Mouse (Mus musculus): ENCODE results near the gene Ddx25.

Gene Ddx25

GRCm38 (mm10) chr9:35558257-35559008 is at the start of gene Ddx25, which contains the start of gene Pus3:
Gene Ddx25 (minus strand): TSS chr9:35558528.
Gene Pus3 (plus strand): TSS chr9:35558595.
- Histone ChIP-seq H3K36me3 (ENCODE audit: control insufficient read depth, insufficient read depth, low read length, poor library complexity, severe bottlenecking) (0 out of 2 replicates have a peak, but pooled peaks cover 3% of the 10 kb centered on the region), H3K27me3 (ENCODE audit: control insufficient read depth, insufficient read depth, low read length, poor library complexity, severe bottlenecking) (no peaks in the 10 kb centered on the region; the same call in 1 of the 2 replicates)
- DNase-seq (ENCODE audit: low read depth, low spot score): peak; percentile 44

GRCm38 (mm10) chr9:35607647-35608405 is 49.5 kb upstream of the Ddx25 start:
- DNase-seq (ENCODE audit: low read depth, low spot score): no peak
- no peaks in the 10 kb centered on the region for H3K27me3 ChIP-seq (ENCODE audit: control insufficient read depth, insufficient read depth, low read length, poor library complexity, severe bottlenecking)
- no peaks in the 10 kb centered on the region for H3K36me3 ChIP-seq (ENCODE audit: control insufficient read depth, insufficient read depth, low read length, poor library complexity, severe bottlenecking)

- H3K36me3 ChIP-seq (ENCODE audit: control insufficient read depth, insufficient read depth, low read length, poor library complexity, severe bottlenecking): no peaks in the 10 kb centered on the region
- DNase-seq (ENCODE audit: low read depth, low spot score): peak; percentile 8
- H3K27me3 ChIP-seq (ENCODE audit: control insufficient read depth, insufficient read depth, low read length, poor library complexity, severe bottlenecking): no peaks in the 10 kb centered on the region
Measured at GRCm38 (mm10) chr9:35592903-35593302, 34.6 kb upstream of the Ddx25 start.

GRCm38 (mm10) chr9:35587674-35588073 is 29.3 kb upstream of the Ddx25 start:
- DNase-seq (ENCODE audit: low read depth, low spot score): no peak
- no peaks in the 10 kb centered on the region for H3K36me3 ChIP-seq (ENCODE audit: control insufficient read depth, insufficient read depth, low read length, poor library complexity, severe bottlenecking)
- H3K27me3 ChIP-seq (ENCODE audit: control insufficient read depth, insufficient read depth, low read length, poor library complexity, severe bottlenecking): no peaks in the 10 kb centered on the region

GRCm38 (mm10) chr9:35574416-35574815 is 16.1 kb upstream of the Ddx25 start:
- no peak for DNase-seq (ENCODE audit: low read depth, low spot score)
- no peaks in the 10 kb centered on the region; the same call in 1 of the 2 replicates for H3K27me3 ChIP-seq (ENCODE audit: control insufficient read depth, insufficient read depth, low read length, poor library complexity, severe bottlenecking)
- no peaks in the 10 kb centered on the region for H3K36me3 ChIP-seq (ENCODE audit: control insufficient read depth, insufficient read depth, low read length, poor library complexity, severe bottlenecking)

- peak; percentile 7 for DNase-seq (ENCODE audit: low read depth, low spot score)
- no peaks in the 10 kb centered on the region; the same call in 1 of the 2 replicates for H3K27me3 ChIP-seq (ENCODE audit: control insufficient read depth, insufficient read depth, low read length, poor library complexity, severe bottlenecking)
- no peaks in the 10 kb centered on the region; the same call in 1 of the 2 replicates for H3K36me3 ChIP-seq (ENCODE audit: control insufficient read depth, insufficient read depth, low read length, poor library complexity, severe bottlenecking)
Measured at GRCm38 (mm10) chr9:35570663-35571062, 12.3 kb upstream of the Ddx25 start.

GRCm38 (mm10) chr9:35569571-35570534 is 11.5 kb upstream of the Ddx25 start, which contains the start of the genes Pate2 and Hyls1:
Gene Pate2 (plus strand): TSS chr9:35570284.
Gene Hyls1 (minus strand): TSS chr9:35570398.
- no peaks in the 10 kb centered on the region; the same call in 1 of the 2 replicates for H3K27me3 ChIP-seq (ENCODE audit: control insufficient read depth, insufficient read depth, low read length, poor library complexity, severe bottlenecking)
- H3K36me3 ChIP-seq (ENCODE audit: control insufficient read depth, insufficient read depth, low read length, poor library complexity, severe bottlenecking): peaks cover 4% of the 10 kb centered on the region
- DNase-seq (ENCODE audit: low read depth, low spot score): peak; percentile 98

- DNase-seq (ENCODE audit: low read depth, low spot score): no peak
Measured at GRCm38 (mm10) chr9:35567995-35568394, 9.7 kb upstream of the Ddx25 start.

GRCm38 (mm10) chr9:35564536-35565240 is 6.4 kb upstream of the Ddx25 start:
- H3K27me3 ChIP-seq (ENCODE audit: control insufficient read depth, insufficient read depth, low read length, poor library complexity, severe bottlenecking): no peaks in the 10 kb centered on the region
- peaks cover 11% of the 10 kb centered on the region for H3K36me3 ChIP-seq (ENCODE audit: control insufficient read depth, insufficient read depth, low read length, poor library complexity, severe bottlenecking)
- no peak for DNase-seq (ENCODE audit: low read depth, low spot score)

More at GRCm38 (mm10) chr9:35567995-35568394, 9.7 kb upstream of the Ddx25 start:
- Histone ChIP-seq H3K27me3 (ENCODE audit: control insufficient read depth, insufficient read depth, low read length, poor library complexity, severe bottlenecking) (no peaks in the 10 kb centered on the region; the same call in 1 of the 2 replicates), H3K36me3 (ENCODE audit: control insufficient read depth, insufficient read depth, low read length, poor library complexity, severe bottlenecking) (peaks cover 8% of the 10 kb centered on the region)

GRCm38 (mm10) chr9:35561583-35561982 is 3.3 kb upstream of the Ddx25 start:
- DNase-seq (ENCODE audit: low read depth, low spot score): no peak
- H3K36me3 ChIP-seq (ENCODE audit: control insufficient read depth, insufficient read depth, low read length, poor library complexity, severe bottlenecking): peaks cover 11% of the 10 kb centered on the region
- no peaks in the 10 kb centered on the region for H3K27me3 ChIP-seq (ENCODE audit: control insufficient read depth, insufficient read depth, low read length, poor library complexity, severe bottlenecking)

- Histone ChIP-seq H3K36me3 (ENCODE audit: control insufficient read depth, insufficient read depth, low read length, poor library complexity, severe bottlenecking) (peaks cover 11% of the 10 kb centered on the region), H3K27me3 (ENCODE audit: control insufficient read depth, insufficient read depth, low read length, poor library complexity, severe bottlenecking) (no peaks in the 10 kb centered on the region)
- DNase-seq (ENCODE audit: low read depth, low spot score): no peak
Measured at GRCm38 (mm10) chr9:35561076-35561475, 2.7 kb upstream of the Ddx25 start.

- Histone ChIP-seq H3K27me3 (ENCODE audit: control insufficient read depth, insufficient read depth, low read length, poor library complexity, severe bottlenecking) (no peaks in the 10 kb centered on the region; the same call in 1 of the 2 replicates), H3K36me3 (ENCODE audit: control insufficient read depth, insufficient read depth, low read length, poor library complexity, severe bottlenecking) (0 out of 2 replicates have a peak, but pooled peaks cover 3% of the 10 kb centered on the region)
- DNase-seq (ENCODE audit: low read depth, low spot score): peak; percentile 89
Measured at GRCm38 (mm10) chr9:35559009-35559890, 922 bp upstream of the Ddx25 start.

Data from splenic B cell, adult 2 months (primary cell).